Mouse (Mus musculus) heart, postnatal 0 days (tissue): ENCODE results near the gene Cacna1f. TPM values are rescaled to one million over a fixed set of nuclear protein-coding genes. Genes with fewer than 3 reads are reported as not detected.

ENCODE experiments used
- ATAC-seq: fragments of 200-750 bp; cut with Nextera tagmentation; 2 replicates; pipeline ENCODE4 v1.8.0; 2017; ENCODE audit warnings: low read depth, moderate number of reproducible peaks, moderate library complexity; ENCODE audit not compliant: insufficient read depth
- DNase-seq: peaks from one replicate; pipeline ENCODE4 v3.0.0-alpha.2; 2016; ENCODE audit warnings: low spot score
- H3K27ac ChIP-seq: fragments of 300-500 bp; sonication (generic); 2 replicates; pipeline ENCODE4 v1.5.1; 2014; ENCODE audit warnings: low read depth, mild to moderate bottlenecking
- H3K27me3 ChIP-seq: fragments of 300-500 bp; sonication (generic); 2 replicates; pipeline ENCODE4 v1.6.1; 2014; ENCODE audit warnings: low read length, mixed read lengths; ENCODE audit not compliant: control insufficient read depth, insufficient read depth
- H3K36me3 ChIP-seq: fragments of 300-500 bp; sonication (generic); replicated peaks from 2 replicates; pipeline ENCODE4 v1.6.1; 2014; ENCODE audit warnings: low read length, mixed read lengths; ENCODE audit not compliant: control insufficient read depth, insufficient read depth
- H3K4me1 ChIP-seq: fragments of 300-500 bp; sonication (generic); 2 replicates; pipeline ENCODE4 v1.6.1; 2014; ENCODE audit warnings: antibody characterized with exemption; ENCODE audit not compliant: control insufficient read depth, insufficient read depth
- H3K4me2 ChIP-seq: fragments of 300-500 bp; sonication (generic); 2 replicates; pipeline ENCODE4 v1.6.1; 2014; ENCODE audit warnings: low read depth, mild to moderate bottlenecking, low read length, moderate library complexity
- H3K4me3 ChIP-seq: fragments of 300-500 bp; sonication (generic); 2 replicates; pipeline ENCODE4 v1.5.1; 2014; ENCODE audit warnings: low read depth, low read length
- H3K9ac ChIP-seq: fragments of 300-500 bp; sonication (generic); replicated peaks from 2 replicates; pipeline ENCODE4 v1.6.1; 2014; ENCODE audit warnings: low read depth, low read length, mixed read lengths
- H3K9me3 ChIP-seq: fragments of 300-500 bp; sonication (generic); replicated peaks from 2 replicates; pipeline ENCODE4 v1.6.1; 2016; ENCODE audit warnings: low read length; ENCODE audit not compliant: control insufficient read depth
- CTCF ChIP-seq: IDR thresholded peaks from 2 replicates; pipeline ENCODE4 v1.5.1; 2016; ENCODE audit warnings: antibody characterized with exemption, control low read depth, low read depth
- EP300 ChIP-seq: IDR thresholded peaks from 2 replicates; pipeline ENCODE4 v1.6.1; 2016; ENCODE audit warnings: antibody characterized with exemption, low read depth
- WGBS: fragments of 180-500 bp; shearing (Covaris S2); extraction: QIAGEN DNeasy Blood & Tissue Kit; methylation state at CpG from one replicate; pipeline ENCODE4 v1.1.7; 2014; 5-methylcytosine and 5-hydroxymethylcytosine counted together
- polyA plus RNA-seq: library from polyadenylated mRNA; unstranded; fragments of >200 nt; fragmentation: Nextera tagmentation; extraction: Ambion mirVana; gene quantifications from 2 replicates; pipeline ENCODE4 v1.2.1, GENCODE M21; 2015
- total RNA-seq: library from RNA; depleted of rRNA; stranded (reverse); fragments of >200 nt; gene quantifications from 2 replicates; pipeline ENCODE4 v1.2.3, GENCODE M21; 2014; ENCODE audit warnings: low replicate concordance

Cacna1f gene
- total and polyA plus RNA-seq, 2 experiments from 2014 or later: not detected

DNA sequence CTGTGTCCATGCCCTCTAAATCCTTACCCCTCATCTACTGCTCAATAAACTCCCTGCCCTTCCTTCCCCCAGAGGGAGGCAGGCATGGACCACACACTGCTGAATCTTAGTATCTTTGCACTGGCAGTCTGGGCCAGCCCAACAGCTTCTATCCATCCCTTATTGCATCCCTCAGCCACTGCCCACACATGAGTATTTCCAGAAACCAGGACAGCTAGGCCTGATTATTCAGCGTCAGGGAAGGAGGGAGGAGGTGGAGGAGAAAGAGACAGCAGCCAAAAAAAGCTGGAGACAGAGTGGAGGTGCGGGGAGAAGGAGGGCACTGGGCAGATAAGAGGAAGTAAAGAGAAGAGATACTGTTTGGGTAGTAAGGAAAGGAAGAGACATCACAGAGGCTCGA, 28.2 kb downstream of the Cacna1f start:
- WGBS: 31% methylated on average over 3 of the region's 3 CpGs
- Histone ChIP-seq H3K4me1 (no peaks in the 10 kb centered on the region), H3K36me3 (no peaks in the 10 kb centered on the region), H3K4me2 (no peak overlapping the region), H3K9me3 (no peaks in the 10 kb centered on the region), H3K27me3 (peaks cover 8% of the 10 kb centered on the region; the same call in 1 of the 2 replicates), H3K4me3 (no peak overlapping the region), H3K27ac (no peak overlapping the region), H3K9ac (no peak overlapping the region)
- DNase-seq: no peak
- ATAC-seq: no peak
- TF ChIP-seq EP300 (no peak), CTCF (no peak)

DNA sequence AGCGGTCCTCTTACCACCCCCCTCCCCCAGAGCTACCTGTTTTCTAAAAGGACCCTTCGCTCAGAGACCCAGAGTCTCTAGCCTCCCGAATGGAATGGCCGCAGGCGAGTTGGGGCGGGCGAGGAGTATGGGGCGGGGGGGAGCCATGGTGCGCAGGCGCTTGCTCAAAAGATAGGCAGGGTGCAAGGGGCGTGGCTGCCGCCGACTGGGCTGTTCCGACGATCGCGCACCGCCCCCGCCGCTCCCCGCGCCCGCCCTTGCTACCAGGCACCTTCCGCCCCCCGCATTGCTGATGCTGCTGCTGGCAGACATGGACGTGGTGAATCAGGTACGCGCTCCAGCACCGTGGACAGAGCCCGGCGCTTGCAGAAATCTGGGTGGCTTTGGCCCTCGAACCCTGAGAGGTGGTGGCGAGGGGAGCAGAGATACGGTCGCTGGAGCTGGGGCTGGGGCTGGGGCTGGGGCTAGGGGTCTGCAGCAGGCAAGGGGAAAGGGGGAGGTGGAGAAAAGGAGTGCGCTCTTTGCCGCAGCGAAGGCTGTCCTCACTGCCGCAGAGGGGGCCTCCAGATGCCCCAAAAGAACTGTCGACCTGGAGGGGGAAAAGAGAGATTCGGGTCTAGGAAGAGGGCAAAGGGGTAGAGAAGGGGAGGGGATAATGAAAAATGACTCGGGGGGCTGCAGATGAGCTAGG, 31.7 kb downstream of the Cacna1f start, which contains the start of gene Syp:
Syp (plus strand) TSS at position 71 of the 691 bp plus-strand sequence.
- H3K4me3 ChIP-seq: peak within 1 kb of the TSS; percentile 13; the same call in 1 of the 2 replicates
- H3K27ac ChIP-seq: no peak within 1 kb of the TSS
- H3K9ac ChIP-seq: no peak within 1 kb of the TSS
- ATAC-seq: peak; percentile 69
- TF ChIP-seq EP300 (no peak), CTCF (no peak)
- H3K4me2 ChIP-seq: peak within 1 kb of the TSS; percentile 33
- WGBS: 19% methylated on average over 38 of the region's 42 CpGs
- H3K36me3 ChIP-seq: no peaks in the 10 kb centered on the region
- peak; percentile 30 for DNase-seq
- H3K9me3 ChIP-seq: no peaks in the 10 kb centered on the region
- H3K27me3 ChIP-seq: peaks cover 8% of the 10 kb centered on the region; the same call in 1 of the 2 replicates
- no peaks in the 10 kb centered on the region for H3K4me1 ChIP-seq

DNA sequence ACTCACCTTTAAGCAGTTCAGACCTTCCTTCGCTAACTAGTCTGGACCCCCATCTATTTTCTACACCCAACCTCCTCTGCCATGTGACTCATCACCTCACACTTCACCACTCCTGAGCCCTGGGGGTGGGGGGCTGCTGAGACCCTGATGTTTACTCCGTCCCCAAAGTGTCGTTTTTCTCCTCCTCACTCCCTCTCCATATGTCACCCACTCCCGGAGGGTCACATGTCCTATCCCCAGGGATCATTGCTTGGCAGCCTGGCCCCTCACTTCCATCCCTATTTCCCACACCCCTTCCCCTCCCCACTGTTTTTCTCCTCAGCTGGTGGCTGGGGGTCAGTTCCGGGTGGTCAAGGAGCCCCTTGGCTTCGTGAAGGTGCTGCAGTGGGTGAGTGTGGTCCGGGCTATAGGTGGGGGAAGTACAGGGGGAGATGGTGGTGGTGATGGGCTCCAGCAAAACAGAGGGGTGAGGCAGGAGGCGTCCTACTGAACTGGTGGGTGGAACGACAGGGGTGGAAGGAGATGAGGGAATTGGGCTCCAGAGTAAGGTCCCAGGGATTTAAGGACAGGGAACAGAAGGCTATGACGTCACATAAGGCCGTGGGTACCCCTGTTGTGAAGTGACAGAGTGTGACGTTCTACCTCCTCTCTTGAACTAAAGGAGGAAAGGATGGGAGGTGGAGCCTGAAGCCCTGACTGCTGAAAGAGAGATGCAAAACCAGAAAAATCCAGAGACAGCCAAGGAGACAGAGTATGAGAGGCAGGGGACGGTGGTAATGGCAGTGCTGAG, 32.8 kb downstream of the Cacna1f start:
- H3K27ac ChIP-seq: no peak overlapping the region
- no peaks in the 10 kb centered on the region for H3K36me3 ChIP-seq
- DNase-seq (no peak), ATAC-seq (no peak)
- H3K4me2 ChIP-seq: no peak overlapping the region
- TF ChIP-seq EP300: no peak
- no peak for TF ChIP-seq CTCF
- H3K9me3 ChIP-seq: no peaks in the 10 kb centered on the region
- peaks cover 8% of the 10 kb centered on the region; the same call in 1 of the 2 replicates for H3K27me3 ChIP-seq
- WGBS: 18% methylated on average over 13 of the region's 13 CpGs
- H3K4me1 ChIP-seq: no peaks in the 10 kb centered on the region
- H3K4me3 ChIP-seq: no peak overlapping the region
- H3K9ac ChIP-seq: no peak overlapping the region

DNA sequence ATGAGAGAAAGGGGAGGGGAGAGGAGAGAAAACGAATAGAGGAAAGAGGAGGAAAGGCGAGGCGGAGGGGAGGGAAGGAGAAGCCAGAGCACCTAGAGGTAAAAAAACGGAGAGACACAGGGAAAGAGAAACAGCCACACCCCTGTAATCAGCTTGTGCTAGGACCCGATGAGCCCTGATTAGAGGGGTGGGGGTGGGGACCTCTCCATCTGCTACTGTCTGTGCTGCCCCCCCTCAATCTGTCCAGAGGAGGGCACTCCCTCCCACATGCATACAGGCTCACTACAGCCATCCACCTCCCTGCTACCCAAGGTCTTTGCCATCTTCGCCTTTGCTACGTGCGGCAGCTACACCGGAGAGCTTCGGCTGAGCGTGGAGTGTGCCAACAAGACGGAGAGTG, 33.9 kb downstream of the Cacna1f start:
- no peak for TF ChIP-seq EP300
- no peak for TF ChIP-seq CTCF
- Histone ChIP-seq H3K9me3 (no peaks in the 10 kb centered on the region), H3K4me1 (no peaks in the 10 kb centered on the region), H3K36me3 (no peaks in the 10 kb centered on the region), H3K27me3 (peaks cover 8% of the 10 kb centered on the region; the same call in 1 of the 2 replicates), H3K9ac (no peak overlapping the region), H3K4me2 (no peak overlapping the region), H3K27ac (no peak overlapping the region), H3K4me3 (no peak overlapping the region)
- DNase-seq (no peak), ATAC-seq (no peak)
- WGBS: 31% methylated on average over 12 of the region's 12 CpGs

DNA sequence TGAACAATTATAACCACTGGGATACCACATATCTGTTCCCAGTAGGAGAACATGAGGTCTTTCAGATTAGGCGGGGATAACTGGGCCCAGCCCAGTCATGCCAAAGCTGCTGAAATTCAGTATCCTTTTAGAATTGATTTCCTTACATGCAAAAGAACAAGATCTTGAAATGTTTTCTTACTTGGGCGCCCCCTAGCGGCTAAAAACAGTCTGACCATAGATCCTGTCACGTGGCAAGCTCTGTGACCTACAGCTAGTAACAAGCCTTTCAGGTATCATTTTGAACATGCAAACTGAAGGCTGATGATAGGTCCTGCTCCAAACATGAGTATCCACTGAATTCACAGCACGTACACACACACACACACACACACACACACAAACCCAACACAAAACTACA, 38.5 kb downstream of the Cacna1f start:
- Histone ChIP-seq H3K4me2 (no peak overlapping the region), H3K4me3 (no peak overlapping the region), H3K9me3 (no peaks in the 10 kb centered on the region), H3K27me3 (no peaks in the 10 kb centered on the region), H3K36me3 (no peaks in the 10 kb centered on the region), H3K9ac (no peak overlapping the region), H3K27ac (no peak overlapping the region), H3K4me1 (no peaks in the 10 kb centered on the region)
- TF ChIP-seq CTCF: peak; percentile 54
- no peak for TF ChIP-seq EP300
- 13% methylated on average over 5 of the region's 5 CpGs for WGBS
- DNase-seq (peak; percentile 14), ATAC-seq (no peak)
